Mouse (Mus musculus) T-cell, adult 2 months (primary cell): ENCODE measurements around the gene Mafg.

Experiments used
- DNase-seq: peaks from one replicate; pipeline ENCODE4 v3.0.0; 2022; ENCODE audit warnings: low spot score

Mafg gene

DNA sequence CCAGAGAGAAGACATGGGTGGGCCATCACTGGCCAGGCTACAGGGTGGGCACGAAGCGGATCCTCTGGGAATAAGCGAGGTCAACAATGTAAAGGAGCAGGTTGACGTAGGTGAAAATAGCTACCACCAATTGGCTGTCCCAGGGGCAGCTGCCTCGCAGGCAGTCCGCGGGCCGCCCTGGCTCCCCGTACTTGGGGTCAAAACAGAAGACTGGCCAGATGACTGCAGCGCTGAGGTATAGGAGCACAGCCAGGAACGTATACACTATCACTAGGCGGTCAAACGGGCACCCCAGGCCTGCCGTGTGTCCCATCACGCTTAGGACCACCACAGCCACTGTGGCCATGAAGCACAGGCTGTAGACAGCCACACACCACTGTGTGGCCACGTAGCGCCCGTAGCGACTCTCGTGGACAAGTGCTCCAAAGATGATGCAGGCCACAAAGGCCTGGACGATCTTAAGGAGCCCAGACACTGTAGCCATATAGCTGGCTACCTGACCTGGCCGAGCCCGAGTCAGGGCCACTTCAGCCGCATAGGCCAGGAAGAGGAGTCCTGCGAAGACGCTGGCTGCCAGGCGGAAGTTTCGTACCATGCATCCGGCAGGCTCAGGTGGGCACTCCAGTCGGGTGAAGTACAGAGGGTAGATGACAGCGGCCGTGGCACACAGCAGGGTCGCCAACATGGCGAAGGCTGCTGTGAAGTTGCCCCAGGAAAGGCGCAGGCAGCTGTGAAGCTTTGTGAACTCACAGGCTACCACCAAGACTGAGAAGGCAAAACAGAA, 13.8 kb upstream of the Mafg start:
- no peak for DNase-seq

DNA sequence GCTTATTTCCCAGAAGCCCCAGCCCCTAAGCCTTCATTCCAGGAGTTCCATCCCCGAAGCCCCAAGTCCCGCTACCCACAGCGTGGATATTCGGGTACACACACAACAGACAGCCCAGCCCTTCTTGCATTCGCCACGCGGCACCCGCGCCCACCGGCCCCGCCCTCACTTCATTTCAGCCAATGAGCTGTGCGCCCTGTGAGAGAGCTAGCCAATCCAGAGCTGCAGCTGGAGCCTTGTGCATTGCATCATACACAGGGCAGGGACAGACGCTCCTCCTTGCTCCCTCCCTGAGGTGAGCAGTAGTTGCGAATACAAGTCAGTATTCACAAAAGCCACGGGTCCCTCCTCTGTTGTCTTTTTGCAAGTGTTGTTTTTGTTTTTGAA, 10.2 kb upstream of the Mafg start, which contains the start of gene Pycr1:
Pycr1 (minus strand) TSS at position 169 of the 387 bp plus-strand sequence.
- DNase-seq = peak; percentile 92

DNA sequence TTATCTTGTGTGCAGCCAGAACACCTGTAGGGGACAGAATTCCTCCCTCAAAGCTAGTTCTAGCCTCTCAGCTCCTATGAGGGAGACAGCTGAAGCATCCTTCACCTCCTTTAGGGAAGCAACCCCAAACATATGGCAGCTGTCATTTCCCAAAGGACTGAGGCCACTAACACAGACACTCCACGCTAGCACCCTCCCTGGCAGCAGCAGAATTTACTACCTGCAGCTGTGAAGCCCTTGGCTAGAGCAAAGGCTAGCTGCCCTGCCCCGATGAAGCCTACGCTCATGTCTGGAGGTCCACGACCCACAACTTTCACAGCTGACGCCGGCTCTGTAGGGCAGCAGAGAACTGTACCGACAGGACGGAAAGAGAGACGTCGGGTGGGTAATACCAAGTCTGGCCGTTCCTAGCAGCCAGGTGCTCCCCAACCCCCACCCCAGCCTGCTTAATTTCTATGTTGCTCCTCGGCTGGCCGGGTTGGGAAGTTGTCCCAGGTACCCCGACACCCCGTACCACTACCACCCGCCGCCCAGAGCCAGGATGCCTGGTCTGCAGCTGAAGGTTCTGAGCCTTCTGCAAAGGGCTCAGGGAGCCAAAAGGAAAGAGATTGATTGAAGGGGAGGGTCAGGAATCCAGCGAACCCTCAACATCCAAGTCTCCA, 9.7 kb upstream of the Mafg start:
- DNase-seq = peak; percentile 16

DNA sequence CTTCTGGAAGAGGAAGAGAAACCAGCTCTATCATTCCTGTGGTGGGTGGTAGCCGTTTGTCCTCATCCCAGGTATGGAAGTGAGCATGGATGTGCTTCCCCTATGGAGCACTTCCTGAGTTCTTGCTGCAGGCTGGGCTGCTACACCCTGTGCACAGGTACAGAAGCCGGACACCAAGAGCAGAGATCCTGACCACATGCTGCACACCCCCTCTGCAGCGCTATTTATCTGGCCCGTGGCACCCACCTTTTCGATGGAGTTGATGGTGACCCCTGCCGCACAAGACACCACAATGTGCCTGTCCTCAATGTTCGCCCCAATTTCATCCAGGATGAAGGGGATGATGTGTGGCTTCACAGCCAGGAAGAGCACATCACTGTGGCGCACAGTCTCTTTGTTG, 8.5 kb upstream of the Mafg start:
- DNase-seq = no peak

DNA sequence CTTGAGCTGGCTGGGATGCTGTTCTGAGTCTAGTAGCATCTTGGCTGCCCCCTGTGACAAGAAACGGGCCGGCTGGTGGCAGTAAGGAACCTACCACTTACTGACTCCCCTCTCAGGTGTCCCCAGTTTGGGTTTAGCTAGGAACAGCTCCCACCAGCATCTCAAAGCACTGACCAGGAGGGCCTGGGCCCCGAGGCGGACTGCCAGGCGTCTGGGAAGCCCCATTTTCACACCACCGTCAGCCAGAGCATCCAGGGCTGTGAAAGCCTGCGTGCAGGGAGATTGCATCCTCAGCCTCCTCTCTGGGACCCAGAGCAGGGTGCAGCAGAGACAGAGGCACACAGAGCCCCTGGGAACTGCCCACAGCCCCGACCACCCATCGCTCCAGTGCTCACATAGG, 7.9 kb upstream of the Mafg start:
- no peak for DNase-seq

DNA sequence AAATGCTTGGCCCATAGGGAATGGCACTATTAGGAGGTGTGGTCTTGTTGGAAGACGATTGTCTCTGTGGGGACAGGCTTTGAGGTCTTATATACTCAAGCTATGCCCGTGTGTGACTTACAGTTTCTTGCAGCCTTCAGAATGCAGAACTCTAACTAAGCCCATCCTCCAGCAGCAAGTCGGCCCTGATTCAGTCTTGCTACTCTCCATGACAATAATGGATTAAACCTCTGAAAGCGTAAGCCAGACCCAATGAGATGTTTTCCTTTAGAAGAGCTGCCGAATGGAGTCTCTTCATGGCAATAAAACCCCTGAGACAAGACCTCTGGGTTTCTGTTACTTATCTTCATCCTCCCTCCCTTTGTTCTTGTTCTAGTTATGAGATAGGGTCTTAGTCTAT, 1.4 kb upstream of the Mafg start:
- no peak for DNase-seq

DNA sequence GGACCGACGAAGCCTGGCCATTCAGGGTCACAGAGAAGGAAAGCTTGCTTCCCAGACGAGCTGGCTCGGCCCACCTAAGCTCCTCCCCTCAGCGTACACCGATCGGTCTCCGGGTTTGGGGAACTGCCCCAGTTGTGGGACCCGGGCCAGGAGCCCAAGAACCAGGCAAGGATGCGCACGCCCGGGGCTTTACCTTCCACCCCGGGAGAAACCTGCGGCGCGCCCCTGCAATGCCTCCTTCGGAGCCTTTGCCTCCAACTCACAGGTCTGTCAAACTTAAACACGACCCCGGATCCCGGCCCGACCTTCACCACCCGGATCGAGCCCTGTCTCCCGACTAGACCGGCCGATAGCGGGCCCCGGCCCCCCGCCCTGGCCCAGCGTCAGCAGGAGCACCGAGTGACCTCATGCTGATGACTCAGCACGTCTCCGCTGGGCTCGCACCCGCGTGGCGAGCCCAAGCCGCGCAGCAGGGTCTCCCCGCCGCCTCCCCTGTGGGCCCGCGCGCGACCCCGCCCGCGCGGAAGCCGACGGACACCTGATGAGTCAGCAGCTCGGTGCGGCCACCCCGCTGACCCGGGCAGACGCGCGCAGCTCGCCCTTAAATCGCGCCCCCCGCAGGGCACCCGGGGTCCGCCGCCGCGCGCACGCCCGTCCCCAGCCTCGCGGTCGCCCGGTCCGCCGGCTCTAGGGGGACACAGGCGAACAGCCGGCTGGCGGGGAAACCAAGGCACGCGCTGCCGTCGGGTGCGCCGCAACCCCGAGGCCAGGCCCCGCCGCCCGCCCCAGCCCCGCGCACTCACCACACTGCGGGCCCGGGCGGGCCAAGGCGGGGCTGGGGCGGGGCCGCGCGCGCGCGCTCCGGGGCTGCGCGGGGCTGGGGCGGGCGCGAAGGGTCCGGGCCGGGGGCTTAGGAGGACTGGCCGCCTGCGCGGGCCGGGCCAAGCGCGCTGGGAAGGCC, 561 bp downstream of the Mafg start:
- DNase-seq = peak; percentile 28

DNA sequence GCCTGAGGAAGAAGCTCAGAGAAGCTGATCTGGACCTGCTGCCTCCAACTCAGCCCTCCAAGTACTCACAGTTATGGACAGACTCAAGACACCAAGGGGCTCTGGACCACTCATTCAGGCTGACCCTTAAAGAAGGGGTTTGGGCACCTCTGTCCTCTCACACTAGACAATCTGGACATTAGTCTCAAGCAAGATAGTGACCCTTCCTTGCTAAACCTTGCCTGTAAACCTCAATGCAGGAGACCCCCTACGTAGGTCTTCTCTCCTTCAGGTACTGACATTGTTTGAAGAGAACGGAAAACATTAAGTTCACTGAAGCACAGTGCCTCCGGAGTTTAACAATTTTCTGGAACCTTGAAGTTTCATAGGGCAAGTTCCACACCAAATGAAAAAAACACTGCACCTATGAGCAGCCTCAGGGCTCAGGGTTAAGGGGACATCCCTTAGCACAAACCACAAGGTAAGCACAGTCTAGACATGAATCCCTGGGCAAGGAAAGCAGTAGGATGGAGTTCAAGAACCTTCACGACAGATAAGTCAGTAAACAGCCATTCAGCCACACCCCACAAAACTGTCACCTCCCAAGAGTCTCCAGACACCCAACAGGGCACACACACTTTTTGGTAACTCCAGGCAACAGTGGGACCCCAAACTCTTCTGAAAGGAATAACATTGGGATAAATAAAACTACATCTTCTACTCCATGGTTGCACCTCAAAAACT, 1.5 kb downstream of the Mafg start:
- DNase-seq = no peak

DNA sequence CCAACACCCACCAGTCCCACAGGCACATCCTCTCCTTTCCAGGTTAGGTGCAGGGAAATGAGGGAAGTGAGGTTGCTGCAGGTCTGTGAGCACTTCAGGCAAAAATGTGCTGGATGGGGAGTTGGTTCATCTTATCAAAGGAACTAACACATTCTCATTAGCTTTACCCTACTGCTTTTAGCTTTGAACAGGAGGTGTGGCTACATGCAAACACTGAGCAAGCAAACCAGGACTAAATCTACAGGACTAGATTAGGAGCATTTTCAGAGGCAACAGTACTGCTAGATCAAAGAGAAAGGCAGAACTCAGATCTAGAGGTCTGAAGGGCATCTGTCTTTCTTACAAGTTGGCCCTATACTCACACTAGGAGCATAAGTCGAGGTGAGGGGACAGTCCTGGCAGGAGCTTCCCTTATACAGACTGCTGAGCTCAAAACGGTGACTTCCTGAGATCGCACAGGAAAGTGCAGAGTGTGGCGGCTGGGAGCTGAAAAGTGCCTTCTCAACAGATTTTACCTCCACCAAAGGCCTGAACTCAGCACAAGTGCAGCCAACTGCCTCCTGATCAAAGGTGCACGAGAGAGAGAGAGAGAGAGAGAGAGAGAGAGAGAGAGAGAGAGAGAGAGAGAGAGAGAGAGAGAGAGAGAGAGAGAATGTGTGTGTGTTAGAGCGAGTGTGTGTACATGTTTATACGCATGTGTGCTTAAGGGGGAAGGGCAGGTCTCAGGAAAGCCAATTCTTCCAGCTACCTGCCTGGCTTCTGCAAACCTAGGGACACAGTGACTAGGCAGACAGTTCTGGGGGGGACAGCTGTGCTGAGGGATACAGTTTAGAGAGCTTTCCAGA, 2.3 kb downstream of the Mafg start:
- DNase-seq = peak; percentile 35

DNA sequence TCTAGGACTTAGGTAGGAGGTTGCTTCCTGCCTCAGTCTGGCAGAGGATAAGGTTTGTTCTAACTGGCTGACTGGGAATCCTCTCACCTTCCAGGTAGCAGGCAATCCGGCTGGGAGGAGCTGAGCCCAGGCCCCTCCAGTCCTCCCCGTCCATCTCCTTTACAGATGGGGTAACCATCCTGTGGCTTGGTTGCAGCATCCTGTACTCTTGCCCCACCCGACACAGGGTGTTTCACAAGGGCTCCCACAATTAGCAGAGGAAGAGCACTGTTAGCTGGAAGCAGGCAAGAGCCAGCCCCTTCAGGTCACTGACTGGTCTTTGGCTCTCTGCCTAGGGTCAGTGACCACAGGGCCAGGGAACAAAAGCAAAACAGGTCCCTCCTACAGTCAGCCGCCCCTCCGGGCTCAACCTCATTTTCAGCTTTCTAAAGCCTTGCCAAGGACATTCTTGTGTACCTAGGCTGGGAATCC, 3.0 kb downstream of the Mafg start:
- no peak for DNase-seq

DNA sequence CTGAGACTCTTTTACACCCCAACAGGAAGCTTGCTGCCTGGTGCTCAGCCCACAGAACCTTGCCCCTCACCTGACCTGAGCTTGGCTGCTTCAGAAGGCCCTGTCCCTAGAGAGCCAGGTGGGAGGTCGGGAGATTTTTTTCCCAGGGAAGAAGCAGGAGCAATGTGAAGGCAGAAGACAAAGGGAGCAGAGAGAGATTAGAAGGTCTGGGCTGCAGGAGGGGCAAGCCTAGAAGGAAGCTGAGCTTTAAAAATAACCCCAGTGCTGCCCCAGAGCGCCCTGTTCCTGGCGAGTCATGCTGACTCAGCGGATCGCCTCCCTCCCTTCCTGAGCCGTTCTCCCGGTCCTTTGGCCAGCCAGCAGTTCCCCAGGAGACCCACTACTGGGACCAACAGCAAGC, 3.5 kb downstream of the Mafg start:
- no peak for DNase-seq

DNA sequence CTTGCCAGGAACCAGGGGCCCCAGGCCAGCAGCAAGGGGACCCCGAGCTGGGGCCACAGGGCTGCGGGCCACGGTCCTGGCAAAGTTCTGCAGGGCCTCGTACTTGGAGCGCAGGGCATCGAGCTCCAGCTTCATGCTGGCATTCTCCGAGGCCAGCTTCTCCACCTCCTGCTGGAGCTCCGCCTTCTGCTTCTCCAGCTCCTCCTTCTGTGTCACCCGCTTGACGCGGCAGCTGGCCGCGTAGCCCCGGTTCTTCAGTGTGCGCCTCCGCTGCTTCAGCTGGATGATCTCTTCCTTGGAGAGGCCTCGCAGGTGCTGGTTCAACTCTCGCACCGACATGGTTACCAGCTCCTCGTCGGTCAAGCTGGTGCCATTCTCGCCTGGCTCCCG, 4.1 kb downstream of the Mafg start:
- DNase-seq = peak; percentile 65

DNA sequence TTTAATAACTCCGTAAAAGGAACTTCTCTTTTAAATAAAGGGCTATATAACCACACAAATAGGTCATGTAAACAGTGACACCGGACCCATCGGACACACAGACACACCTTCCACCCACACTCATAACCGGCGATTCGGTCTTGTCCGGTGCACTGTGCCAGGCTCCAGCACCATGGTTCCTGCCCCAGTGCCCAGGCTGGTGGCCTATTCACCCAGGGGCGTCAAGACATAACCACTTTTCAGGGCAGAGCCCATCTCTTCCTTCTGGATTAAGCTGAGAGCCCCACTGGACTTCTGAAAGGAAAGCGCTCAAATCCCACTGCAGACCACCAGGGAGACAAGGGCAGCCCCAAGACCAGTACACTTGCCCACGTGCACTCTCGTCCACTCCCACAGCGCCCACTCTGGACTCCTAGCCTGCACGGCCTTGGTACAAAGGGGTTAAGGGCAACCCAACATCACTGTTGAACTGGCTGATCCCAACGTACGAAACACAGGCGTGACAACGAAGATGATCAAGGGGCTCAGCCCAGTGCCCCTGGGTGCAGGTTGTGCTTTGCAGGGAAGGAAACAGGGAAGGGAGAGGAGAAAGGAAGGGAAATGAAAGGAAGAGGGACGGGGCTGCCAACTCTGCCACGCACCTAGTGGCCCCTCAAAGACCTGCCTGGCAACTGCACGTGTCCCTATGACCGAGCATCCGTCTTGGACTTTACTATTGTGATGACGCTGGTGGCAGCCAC, 4.6 kb downstream of the Mafg start:
- no peak for DNase-seq

DNA sequence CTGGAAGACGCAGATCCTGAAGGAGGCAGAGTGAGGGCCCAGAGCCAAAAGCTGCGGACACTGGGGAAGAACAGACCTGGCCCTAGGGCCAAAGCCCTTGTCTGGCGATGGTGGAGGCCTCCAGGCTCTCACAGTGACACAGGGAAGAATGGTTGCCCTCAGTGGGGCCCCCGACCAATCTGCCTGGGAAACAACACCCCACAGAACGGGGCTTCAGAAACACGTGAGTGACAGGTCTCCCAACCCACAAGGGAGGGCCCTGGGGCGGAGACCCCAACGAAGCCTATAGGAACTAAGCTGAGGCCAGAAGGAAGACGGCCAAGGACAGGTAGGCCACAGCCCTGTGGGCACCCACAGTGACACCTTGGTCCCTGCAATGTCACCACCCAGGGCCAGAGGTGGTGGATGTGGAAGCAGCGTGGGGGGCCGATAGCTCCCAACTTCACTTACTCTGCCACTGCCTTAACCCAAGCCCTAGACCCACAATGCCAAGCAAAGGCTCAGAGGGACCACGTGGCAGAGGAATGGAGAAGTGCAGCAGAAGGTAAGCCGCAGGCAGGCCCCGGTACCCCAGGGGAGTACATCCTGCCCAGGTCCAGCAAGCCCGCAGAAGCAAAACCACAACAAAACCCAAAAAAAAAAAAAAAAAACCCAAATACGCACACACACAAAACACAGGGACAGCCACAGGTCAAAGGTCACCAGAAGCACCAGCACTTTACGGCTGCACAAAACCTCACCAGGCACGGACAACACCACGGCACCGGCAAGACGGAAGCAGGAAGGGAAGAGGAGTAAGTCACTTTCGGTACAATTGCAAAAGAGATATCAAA, 5.7 kb downstream of the Mafg start:
- DNase-seq = peak; percentile 78

DNA sequence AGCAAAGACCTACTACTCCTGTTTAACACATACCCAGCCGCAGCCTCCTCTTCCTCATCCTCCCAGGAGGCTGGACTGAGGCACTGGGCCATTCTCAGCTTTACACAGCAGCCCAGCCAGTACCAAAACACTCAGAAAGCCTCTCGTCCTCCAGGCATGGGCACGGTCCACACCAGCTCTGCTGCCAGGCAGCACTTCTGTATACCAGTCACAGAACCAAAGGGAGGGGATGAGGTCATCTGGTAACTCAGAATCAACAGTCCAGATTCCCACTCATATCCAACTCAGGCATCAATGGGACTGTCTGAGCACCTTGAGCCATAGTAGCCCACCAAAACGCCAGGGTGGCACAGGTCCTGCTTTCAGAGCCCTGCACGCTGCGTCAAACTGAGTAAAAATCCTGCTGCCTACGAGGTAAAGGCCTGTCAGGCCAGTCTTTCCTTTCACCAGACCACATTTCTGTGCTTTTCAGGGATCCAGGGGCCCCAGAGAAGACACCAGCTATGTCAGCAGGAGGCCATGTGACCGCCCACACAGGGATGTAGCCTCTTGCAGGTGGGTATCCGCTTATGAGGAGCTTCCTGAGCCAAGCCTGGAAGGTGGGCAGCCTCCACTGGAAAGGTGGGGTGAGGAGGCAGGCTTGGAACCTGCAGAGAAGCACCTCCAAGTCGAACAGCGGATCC, 6.5 kb downstream of the Mafg start:
- DNase-seq = no peak

DNA sequence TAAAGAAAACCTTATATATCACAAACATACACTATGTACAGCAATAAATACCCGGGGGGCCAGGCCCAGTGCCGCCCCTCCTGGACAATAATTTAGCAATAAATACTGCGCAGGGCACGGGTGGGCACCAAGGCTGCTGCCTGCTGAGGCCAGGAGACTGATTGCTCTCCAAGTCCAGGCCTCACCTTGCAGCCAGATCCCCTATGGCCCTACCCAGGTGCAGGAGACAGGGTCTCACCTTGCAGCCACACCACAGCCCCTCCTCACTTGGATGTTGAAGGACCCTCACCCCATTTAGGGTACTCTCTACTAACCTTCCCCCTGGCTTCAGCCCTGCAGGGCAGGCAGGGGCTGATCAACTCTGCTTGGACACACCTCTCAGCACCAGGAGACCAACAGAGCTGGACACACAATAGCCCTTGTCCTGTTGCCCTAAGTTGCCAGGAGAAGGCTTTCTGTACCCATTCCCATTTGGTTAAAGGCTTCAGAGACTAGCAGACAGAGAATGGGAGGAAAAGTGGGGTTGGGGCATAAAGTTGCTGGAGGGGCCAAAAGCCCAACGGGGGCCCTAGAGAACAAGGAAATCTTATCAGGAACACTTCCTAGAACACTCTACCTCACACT, 8.1 kb downstream of the Mafg start, which contains the start of gene Sirt7:
Sirt7 (minus strand) TSS at position 89 of the 624 bp plus-strand sequence.
- DNase-seq = no peak

DNA sequence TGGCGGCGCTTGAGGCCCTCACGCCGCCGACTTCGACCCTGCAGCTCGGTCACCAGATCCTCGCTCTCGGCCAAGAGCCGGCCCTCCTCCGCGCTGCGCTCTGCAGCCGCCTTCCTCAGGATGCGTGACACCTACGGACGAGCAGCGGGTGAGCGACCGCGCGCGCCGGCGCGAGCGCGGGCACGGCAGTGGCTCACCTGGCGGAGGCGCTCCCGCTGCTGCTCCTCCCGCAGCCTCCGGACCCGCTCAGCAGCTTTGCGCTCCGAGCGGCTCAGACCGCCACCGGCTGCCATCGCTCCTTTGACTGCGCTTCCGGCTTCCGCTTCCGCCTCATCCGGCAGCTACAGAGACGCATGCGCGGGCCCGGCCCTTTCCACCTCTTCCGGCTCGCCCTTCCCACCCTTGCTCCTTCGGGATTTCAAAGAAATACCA, 8.7 kb downstream of the Mafg start:
- DNase-seq = peak; percentile 86
